17 mouse cellular contexts compared by ENCODE assay signal in genomic region chr17:26464481-26464880, GRCm38 (mm10). TPM values are rescaled to one million over a fixed set of nuclear protein-coding genes. Genes with fewer than 3 reads are reported as not detected.
DNase-seq lines count a peak whose midpoint lies in the region; ATAC-seq and TF ChIP-seq lines count a peak whose summit lies in the region.
"Had no signal": no experiment of that assay in that cellular context is flagged by ENCODE, and none has a peak within 500 bp of the region (broad histone marks: within the 10 kb centered on the region; RNA-seq: fewer than 3 reads in every experiment).

No protein-coding gene starts in this region.

- ATAC-seq in kidney, postnatal 0 days (replicated peaks; ENCODE audit: low FRiP score, low read depth): no peak
- no peak for ATAC-seq in liver, embryonic 13.5 days (ENCODE audit: low read depth)
- no peak for ATAC-seq in hindbrain, postnatal 0 days
- ATAC-seq: forebrain, embryonic 16.5 days; midbrain, embryonic 16.5 days had no signal

- no peak for TF ChIP-seq CTCF in kidney, postnatal 0 days (IDR thresholded peaks at IDR 0.05; ENCODE audit: low read depth)
- TF ChIP-seq CTCF in hindbrain, postnatal 0 days (IDR thresholded peaks at IDR 0.05; ENCODE audit: low read depth): no peak

- H3K27ac ChIP-seq in kidney, postnatal 0 days: peak overlapping the region; percentile 68
- peak overlapping the region; percentile 34; the same call in 1 of the 2 replicates for H3K27ac ChIP-seq in liver, embryonic 13.5 days
- no peak overlapping the region for H3K27ac ChIP-seq in hindbrain, postnatal 0 days
- H3K27ac ChIP-seq: embryonic facial prominence, embryonic 12.5 days; neural tube, embryonic 15.5 days; stomach, embryonic 15.5 days had no signal

- H3K36me3 ChIP-seq in kidney, postnatal 0 days (ENCODE audit: insufficient read depth, low read length): no peaks in the 10 kb centered on the region
- H3K36me3 ChIP-seq in liver, embryonic 13.5 days: no peaks in the 10 kb centered on the region
- H3K36me3 ChIP-seq in hindbrain, postnatal 0 days (ENCODE audit: insufficient read depth, low read length): no peaks in the 10 kb centered on the region
- H3K36me3 ChIP-seq: embryonic facial prominence, embryonic 12.5 days; neural tube, embryonic 15.5 days; stomach, embryonic 15.5 days had no signal

- no peak overlapping the region for H3K4me2 ChIP-seq in kidney, postnatal 0 days (ENCODE audit: low read length)
- H3K4me2 ChIP-seq in liver, embryonic 13.5 days: no peak overlapping the region
- no peak overlapping the region for H3K4me2 ChIP-seq in hindbrain, postnatal 0 days (ENCODE audit: low read depth, low read length)
- H3K4me2 ChIP-seq: embryonic facial prominence, embryonic 12.5 days; neural tube, embryonic 15.5 days; stomach, embryonic 15.5 days had no signal

- H3K4me1 ChIP-seq in kidney, postnatal 0 days (replicated peaks; ENCODE audit: insufficient read depth, low read length): no peaks in the 10 kb centered on the region
- peaks cover 5% of the 10 kb centered on the region; the same call in 1 of the 2 replicates for H3K4me1 ChIP-seq in liver, embryonic 13.5 days (replicated peaks)
- H3K4me1 ChIP-seq in hindbrain, postnatal 0 days (ENCODE audit: insufficient read depth, low read length): no peaks in the 10 kb centered on the region
- H3K4me1 ChIP-seq: embryonic facial prominence, embryonic 12.5 days had no signal

- H3K27me3 ChIP-seq in kidney, postnatal 0 days (ENCODE audit: insufficient read depth, low read length): no peaks in the 10 kb centered on the region
- H3K27me3 ChIP-seq in liver, embryonic 13.5 days: 0 out of 2 replicates have a peak, but pooled peaks cover 12% of the 10 kb centered on the region
- H3K27me3 ChIP-seq in hindbrain, postnatal 0 days (ENCODE audit: insufficient read depth, low read length): no peaks in the 10 kb centered on the region
- H3K27me3 ChIP-seq: embryonic facial prominence, embryonic 12.5 days; stomach, embryonic 15.5 days had no signal

- H3K4me3 ChIP-seq in kidney, postnatal 0 days (replicated peaks; ENCODE audit: low read depth, low read length): no peak overlapping the region
- no peak overlapping the region for H3K4me3 ChIP-seq in liver, embryonic 13.5 days (replicated peaks)
- no peak overlapping the region for H3K4me3 ChIP-seq in hindbrain, postnatal 0 days (ENCODE audit: low read length)
- H3K4me3 ChIP-seq: embryonic facial prominence, embryonic 12.5 days; neural tube, embryonic 15.5 days; stomach, embryonic 15.5 days had no signal

- intact Hi-C loops in heart, postnatal 14 days (cut with DNase I): loop anchor here (5.0 kb wide), 1 partner anchor 423 kb away; no protein-coding TSS in a partner anchor

- DNase-seq in heart, adult 11 months: peak; percentile 95
- DNase-seq in heart, postnatal 14 days: no peak
- no peak for DNase-seq in kidney, postnatal 0 days (ENCODE audit: low spot score)
- DNase-seq in kidney, postnatal 36 days: no peak
- DNase-seq in ES-CJ7 (ENCODE audit: low read depth, low spot score): peak; percentile 26
- DNase-seq in liver, embryonic 13.5 days: no peak
- DNase-seq in hindbrain, postnatal 0 days (ENCODE audit: low spot score): no peak
- no peak for DNase-seq in layer of hippocampus, postnatal 25 days (ENCODE audit: extremely low spot score in 1 of 2, low spot score in 1 of 2)
- DNase-seq: B cell, adult 2 months; cerebellum, adult 9-10 months; layer of hippocampus, postnatal 36 days; right cerebral cortex, postnatal 14 days had no signal

- no peaks in the 10 kb centered on the region for H3K9me3 ChIP-seq in kidney, postnatal 0 days (replicated peaks; ENCODE audit: low read length)
- H3K9me3 ChIP-seq in liver, embryonic 13.5 days (replicated peaks): no peaks in the 10 kb centered on the region
- no peaks in the 10 kb centered on the region for H3K9me3 ChIP-seq in hindbrain, postnatal 0 days (ENCODE audit: low read length)
- H3K9me3 ChIP-seq: embryonic facial prominence, embryonic 12.5 days; neural tube, embryonic 15.5 days; stomach, embryonic 15.5 days had no signal

- WGBS in kidney, postnatal 0 days: 71% methylated on average over 9 of the region's 9 CpGs
- WGBS in liver, embryonic 13.5 days (ENCODE audit: insufficient replicate concordance): 68% methylated on average over 9 of the region's 9 CpGs
- 81% methylated on average over 9 of the region's 9 CpGs for WGBS in hindbrain, postnatal 0 days

- no peak overlapping the region for H3K9ac ChIP-seq in kidney, postnatal 0 days (ENCODE audit: low read depth, low read length)
- H3K9ac ChIP-seq in liver, embryonic 13.5 days: no peak overlapping the region
- no peak overlapping the region for H3K9ac ChIP-seq in hindbrain, postnatal 0 days (replicated peaks; ENCODE audit: low read length)
- H3K9ac ChIP-seq: embryonic facial prominence, embryonic 12.5 days; neural tube, embryonic 15.5 days; stomach, embryonic 15.5 days had no signal

RNA-seq across cellular contexts. Expression of gene Neurl1b, which starts 49.9 kb away (rescaled TPM):
- total RNA-seq in heart, postnatal 14 days (2021): 10 to 100 TPM in 1 of 2 experiments, 1 to 10 TPM in 1; 8.9 to 12.3 TPM
- 1.6 and 2.1 TPM in 2 replicates for polyA plus RNA-seq in kidney, postnatal 0 days (2015; fragmentation: Nextera tagmentation; extraction: Ambion mirVana)
- 0.03 and 0.06 TPM in 2 replicates for polyA plus RNA-seq in liver, embryonic 13.5 days (2015; fragmentation: Nextera tagmentation; extraction: Ambion mirVana)
- total RNA-seq in hindbrain, postnatal 0 days (2014; rRNA removed): 60.4 and 67.5 TPM in 2 replicates
- 1.7 and 2.1 TPM in 2 replicates for polyA plus RNA-seq in hindbrain, postnatal 0 days (2015; fragmentation: Nextera tagmentation; extraction: Ambion mirVana)
- 10 to 100 TPM; 72.1 to 76.1 TPM for total RNA-seq in layer of hippocampus, postnatal 25 days (2021)

Comparison
In these comparisons a context has a peak if more than half of its experiments do, and no peak if none do; other contexts are left out.
1. DNase-seq: peak in heart, adult 11 months (single experiment) and ES-CJ7 (single experiment); none in heart, postnatal 14 days (0 of 2), kidney, postnatal 0 days (single experiment), kidney, postnatal 36 days (0 of 2), liver, embryonic 13.5 days (single experiment), hindbrain, postnatal 0 days (single experiment) and layer of hippocampus, postnatal 25 days (0 of 2).